Mouse (Mus musculus) mouse trophoblast stem cell (cell line): ENCODE results near the gene Kirrel3.

Source experiments
- in situ Hi-C, 2 experiments: fragments of 300-500 bp; cut with MseI, MboI; formaldehyde crosslinking; loops; 2 replicates in 1 of 2; 3 replicates in 1 of 2; pipeline ENCODE4 v1.15.1; 2025

Gene Kirrel3

DNA sequence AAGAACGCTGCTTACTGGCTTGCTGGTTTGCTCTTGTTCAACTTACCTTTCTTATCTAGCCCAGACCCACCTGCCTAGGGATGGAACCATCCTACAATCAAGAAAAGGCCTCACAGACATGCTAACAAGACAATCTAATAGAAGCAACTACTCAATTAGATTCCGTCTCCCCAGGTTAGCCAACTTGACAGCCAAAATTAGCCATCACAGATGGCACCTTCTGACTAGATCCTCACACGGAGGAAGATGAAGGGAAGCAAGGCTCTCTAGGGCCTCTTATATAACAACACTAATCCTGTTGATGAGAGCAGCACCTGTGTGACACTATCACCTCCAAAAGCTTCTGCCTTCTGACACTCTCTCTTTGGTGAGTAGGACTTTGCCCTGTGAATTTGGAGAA, 321.2 kb downstream of the Kirrel3 start:
- in situ Hi-C loops, result no loop called here

DNA sequence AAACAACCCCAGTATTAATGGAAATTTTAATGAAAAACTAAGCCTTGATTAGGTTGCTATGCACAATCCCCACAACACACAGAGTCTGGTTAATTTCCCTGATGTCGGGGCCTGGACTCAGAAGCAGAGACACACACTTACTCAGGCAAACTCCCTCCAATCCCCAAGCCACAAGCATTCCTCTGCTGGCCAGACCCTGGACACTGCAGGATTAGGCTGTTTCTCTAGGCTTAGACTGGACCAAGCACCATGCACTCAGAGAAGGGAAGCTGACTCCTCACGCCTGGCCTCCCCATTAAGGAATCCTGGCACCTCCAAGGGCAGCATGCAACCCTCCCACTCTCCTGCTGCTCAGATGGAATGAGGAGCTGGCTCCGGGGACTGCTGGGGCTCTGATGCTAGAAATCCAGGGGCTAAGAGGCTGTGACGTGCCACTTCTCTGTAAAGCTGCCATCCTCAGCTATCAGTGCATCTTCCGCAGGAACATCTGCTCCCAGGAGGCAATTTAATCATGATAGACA, 324.4 kb downstream of the Kirrel3 start:
- in situ Hi-C loops, result no loop called here

DNA sequence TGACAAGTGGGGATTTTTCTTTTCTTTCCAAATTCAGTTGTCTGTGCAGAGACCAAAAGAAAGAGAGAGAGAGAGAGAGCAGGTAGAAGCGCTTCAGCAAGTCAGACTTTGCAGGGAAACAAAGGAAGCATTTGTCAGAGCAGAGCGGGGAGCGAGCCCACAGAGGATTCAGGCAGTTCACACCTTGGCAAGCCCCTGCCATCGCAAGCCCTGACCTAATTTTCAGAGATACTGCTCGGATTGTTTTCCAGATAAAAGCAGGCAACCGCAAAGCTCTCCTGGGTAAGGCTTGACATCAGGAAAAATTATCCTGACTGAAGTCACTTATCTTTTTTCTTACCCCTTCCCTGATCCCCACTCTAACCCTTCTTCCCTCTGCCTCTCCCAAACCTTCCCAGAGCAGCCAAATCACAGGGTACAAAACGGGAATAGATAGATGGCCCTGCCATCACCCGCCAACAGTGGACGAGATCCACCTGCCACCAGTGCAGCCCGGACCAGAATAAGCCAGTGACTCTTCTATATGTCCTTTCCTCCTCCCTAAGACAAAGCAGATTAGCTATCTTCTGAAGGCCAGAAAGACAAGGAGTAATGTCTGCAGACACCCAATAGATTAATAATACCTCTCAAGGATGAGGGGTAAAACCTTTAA, 332.8 kb downstream of the Kirrel3 start:
- in situ Hi-C loops, result no loop called here

DNA sequence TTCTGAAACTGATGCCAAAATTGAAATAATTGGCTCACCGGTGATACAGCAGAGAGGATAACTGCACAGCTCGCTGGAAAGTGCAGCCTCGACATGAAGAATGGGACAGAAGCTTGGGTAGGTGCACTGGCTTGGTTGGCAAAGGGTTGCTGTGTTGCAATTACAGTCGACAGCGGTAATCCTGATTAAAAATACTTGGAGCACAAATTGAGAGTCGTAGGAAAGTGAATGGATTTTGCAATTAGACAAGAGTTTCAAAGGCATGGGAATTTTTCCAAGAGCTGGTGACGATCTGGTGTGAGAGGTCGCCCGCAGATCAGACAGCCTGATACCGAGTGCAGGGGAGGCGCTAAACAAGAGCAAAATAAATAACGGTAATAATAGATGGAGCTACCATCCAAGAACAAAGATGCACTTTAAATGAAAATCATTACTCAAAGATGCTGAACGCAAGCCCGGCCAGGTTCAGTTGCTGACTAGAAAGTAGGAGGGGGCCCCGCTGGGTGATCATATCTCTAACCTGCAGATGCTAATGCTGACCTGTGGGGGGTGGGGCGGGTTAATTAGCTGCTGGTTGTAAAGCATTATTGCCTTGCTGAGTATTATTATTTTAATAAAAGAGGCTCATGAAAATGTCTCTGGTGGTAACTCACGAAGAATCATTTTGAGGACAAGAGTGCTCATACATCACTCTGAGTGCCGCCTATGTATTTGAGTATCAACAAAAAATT, 338.8 kb downstream of the Kirrel3 start:
- in situ Hi-C loops, result no loop called here

DNA sequence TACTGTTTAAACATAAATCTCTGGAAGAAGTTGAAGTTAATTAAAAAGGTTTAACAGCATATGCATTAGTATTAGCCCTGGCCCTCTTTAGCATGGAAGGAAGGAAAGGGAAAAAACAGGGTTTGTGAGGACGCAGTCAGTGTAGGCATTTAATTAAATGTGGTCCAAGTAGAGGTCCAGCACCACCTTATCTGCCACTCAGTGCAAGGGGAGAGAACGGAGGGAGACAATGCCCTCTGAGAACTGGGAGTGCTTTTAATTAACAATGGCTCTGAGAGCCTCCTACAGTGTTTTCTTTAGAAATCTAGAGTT, 339.4 kb downstream of the Kirrel3 start:
- in situ Hi-C loops, result no loop called here

DNA sequence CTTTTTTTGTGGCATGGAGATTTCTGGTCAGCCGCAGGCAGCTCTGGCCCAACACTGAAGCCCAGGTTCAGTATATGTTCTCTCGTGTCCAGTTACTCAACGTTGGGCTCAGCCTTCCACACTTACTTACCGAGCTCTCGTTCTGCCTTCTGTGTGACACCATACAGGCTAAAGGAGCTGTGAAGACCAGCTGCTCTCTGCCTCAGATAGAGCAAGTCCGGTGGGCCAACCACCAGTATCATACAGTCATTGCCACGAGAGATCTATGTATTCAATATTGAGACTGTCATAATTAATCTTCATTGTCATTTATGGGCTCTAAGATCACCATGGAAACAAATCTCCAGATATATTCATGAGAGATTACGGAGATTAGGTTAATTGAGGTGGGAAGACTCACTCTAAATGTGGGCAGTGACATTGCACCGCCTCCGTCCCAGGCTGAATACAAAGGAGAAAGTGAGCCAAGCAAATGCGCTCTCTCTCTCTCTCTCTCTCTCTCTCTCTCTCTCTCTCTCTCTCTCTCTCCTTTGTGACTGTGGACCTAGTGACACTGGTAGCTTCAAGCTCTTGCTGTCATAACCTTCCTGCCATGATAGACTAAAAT, 339.8 kb downstream of the Kirrel3 start:
- in situ Hi-C loops, result no loop called here

DNA sequence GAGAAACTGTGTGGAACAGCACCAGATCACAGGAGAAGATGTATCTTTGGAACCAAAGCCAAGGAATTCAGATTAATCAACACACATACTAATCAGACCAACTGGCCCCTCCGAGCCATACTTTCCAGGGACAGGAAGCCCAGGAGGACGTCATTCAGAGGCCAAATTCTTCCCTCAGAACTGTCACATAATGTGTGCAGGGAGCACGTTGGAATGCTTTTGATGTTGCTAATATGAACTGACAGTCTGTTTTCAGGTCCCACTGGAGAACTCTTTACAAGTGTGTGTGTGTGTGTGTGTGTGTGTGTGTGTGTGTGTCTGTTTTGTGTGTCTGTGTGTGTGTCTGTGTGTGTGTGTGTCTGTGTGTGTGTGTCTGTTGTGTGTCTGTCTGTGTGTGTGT, 345.0 kb downstream of the Kirrel3 start:
- in situ Hi-C loops, result no loop called here

DNA sequence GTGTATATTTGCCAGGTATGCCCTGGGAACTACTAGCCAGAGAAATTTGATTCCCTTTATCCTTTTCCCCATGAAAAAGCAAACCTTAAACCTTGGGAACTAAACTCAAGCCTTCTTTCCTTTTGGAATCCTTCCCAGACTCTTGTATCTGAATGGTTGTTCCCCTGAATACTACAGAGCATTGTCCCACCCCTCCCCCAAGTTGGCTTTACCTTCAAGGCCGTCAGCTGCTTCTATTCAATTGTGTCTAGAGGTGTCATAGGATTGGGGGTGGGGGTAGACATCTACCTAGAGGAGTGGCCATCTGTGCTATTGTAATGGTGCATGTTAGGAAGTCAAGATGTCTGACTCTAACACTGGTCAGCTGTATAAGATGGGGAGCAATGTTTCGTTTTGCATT, 351.1 kb downstream of the Kirrel3 start:
- in situ Hi-C loops, result no loop called here

DNA sequence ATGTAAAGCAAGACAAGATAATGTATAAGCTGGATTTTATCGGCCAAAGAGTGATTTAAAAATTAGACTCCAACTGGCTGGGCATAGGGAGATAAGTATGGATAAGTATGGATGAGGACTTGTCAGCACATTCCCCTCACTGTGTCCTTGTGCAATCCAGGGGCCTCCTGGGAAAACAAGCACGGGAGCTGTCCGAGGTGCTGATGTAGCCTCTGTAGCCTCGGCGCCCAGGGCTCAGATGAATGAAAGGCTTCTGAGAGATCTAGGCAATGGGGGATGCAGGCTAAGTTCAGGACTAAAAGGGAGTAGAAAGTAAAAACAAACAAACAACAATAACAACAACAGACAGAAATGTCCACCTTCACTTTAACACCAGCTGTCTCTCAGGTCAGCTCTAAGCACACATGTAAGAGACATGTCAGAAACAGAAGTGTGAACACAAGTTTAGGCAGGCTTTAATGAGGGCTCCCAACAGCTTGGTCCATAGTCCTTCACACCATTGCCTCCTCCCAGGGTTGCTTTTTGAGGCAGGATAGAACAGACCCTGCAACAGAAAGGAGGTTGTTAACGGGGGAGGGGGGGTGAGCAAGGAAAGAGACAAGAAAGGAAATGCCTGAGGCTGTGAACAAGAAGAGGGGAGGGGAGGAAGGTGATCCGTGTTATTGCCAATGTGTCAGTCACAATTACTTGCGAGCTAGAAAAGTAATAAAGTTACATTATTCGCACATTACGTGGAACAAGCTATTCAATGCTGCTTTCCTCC, 352.2 kb downstream of the Kirrel3 start:
- in situ Hi-C loops, result no loop called here

DNA sequence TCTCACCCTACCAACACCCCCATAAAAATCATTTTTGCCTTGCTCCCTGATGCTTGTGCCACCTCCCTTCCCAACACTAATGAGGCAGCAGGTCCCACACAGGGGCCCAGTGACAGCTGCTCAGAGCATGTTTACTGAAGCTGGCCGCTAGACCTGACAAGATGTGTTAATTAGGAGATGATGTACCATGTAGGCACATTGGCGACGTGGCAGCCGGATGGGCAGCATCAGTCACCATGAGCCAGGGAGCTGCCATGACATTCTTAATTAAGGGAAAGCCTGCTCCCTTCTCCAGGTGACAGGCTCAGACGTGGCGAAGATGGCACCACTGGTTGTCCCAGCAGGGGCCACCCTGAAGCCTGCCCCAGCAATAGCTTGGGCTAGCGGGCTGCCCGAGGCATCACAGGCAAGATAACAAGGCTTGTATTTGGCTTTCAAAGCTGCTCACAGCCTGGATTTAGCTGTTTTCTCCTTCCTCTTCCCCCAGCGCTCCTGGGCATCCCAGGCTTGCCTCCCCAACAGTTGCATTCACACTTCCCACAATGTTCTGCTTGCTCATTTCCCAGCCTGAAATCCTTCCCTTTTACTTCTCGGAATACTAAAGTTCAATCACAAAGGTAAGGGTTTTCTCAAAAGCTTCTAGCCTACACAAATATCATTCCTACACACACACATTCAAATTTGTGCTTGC, 357.7 kb downstream of the Kirrel3 start:
- in situ Hi-C loops, result no loop called here

DNA sequence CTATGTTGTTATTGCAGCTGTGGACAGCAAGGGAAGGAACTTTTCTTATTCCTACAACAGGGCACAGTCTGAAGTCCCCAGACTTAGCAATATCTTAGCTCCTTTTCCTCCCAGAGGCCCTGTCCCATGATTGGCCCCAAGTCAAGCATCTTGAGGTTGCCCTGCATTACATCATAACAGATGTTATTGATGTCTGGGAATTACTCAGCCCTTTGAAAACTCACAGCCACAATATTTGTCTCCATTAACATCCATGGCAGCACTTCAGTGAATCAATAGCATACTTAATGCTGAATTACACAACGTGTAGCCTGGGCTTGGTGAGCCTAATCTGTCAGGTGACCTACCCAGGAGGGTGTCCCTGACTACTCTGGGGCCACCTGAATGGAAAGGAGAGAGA, 360.7 kb downstream of the Kirrel3 start:
- in situ Hi-C loops, result no loop called here

DNA sequence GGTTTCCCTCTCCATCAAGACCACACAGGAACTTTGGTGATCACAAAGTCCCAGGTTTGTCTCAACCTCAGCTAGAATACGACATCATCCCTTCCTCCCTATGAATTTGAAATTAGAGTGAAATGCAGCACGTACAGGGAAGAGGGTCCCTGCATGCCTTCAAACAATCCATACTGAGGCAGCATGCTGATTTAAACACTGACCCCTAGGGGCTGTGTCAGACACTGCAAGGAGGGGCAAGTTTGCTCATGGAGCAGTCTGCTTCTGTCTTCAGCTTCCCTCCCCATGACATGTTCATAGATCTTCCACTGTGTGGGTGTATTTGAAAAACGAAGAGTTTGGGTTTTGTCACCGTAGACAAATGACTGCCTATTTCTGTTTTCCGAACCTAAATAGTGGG, 362.0 kb downstream of the Kirrel3 start:
- in situ Hi-C loops, result no loop called here

DNA sequence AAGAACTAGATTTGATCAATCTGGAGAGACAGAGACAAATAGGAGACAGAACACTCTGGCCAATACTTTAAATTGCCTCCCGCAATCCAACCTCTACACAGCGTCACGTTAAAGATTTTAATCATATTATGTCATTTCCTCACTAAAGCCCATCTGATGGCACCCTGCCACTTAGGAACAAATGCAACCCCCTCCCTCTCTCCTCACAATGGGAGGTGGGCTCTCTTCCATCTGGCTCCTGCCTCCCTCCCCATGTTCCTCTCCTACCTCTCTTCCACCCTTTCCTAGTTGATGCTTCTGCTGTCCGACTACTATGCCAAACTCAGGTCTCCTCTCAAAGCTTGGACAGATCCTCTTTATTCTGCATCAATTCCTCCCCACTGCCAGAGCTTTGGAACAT, 365.4 kb downstream of the Kirrel3 start:
- in situ Hi-C loops, result loop anchor here (25.0 kb wide), 1 partner anchor 311 kb away; no protein-coding TSS in a partner anchor

DNA sequence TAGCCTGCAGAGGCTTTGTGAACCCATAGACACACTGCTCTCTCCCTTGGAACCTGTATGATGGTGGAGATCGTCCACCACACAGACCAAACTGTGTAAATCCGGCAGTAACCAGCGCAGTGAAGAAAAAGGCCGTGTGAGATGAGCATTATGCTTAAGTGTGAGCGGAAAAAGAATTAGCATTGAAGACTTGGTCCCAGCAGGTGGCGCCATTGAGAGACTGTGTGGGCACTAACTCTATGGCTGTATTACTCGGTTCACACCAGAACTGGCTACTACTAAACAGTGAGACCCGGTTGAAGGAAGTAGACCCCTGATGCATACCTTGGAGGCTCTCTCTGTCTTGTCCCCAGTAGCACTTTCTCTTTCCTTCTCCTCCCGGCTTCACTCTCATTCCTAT, 371.9 kb downstream of the Kirrel3 start:
- in situ Hi-C loops, result loop anchor here (25.0 kb wide), 1 partner anchor 305 kb away; no protein-coding TSS in a partner anchor

DNA sequence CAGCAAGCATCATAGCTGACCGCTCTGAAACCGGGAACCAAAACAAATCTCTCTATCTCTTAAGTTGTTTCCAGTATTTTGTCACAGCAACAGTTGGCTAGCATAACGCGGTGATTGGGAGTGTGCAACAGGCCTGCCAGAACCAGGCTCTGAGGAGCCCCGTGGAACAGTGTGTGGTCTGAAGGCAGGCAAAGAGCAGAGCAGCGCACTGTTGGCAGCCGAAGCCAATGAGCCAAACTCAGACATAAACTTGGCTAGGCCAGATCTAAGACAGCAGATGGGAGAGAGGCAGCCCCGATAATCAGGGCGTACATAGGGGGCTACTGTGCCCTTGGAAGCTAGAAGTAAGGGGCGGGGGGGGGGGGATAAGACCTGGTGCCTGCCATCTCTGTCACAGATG, 372.4 kb downstream of the Kirrel3 start:
- in situ Hi-C loops, result loop anchor here (25.0 kb wide), 1 partner anchor 304 kb away; no protein-coding TSS in a partner anchor

DNA sequence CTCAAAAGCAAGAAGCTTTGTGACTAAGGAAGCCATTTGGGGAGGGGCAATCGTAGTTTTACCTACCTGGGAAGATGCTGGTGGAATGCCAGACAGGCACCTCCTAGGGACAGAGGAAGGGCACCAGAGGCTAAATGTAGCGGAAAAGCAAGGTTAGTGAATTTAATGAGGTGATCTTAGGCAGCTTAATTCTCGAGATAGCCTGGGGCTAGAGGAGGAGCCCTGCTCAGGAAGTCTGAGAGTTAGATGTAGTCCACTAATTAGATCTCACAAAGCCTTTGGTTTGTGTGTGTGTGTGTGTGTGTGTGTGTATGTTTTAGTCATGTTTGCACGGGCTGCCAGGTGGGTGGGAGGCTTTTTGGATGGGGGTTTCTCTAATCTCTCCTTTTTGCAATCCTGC, 375.2 kb downstream of the Kirrel3 start:
- in situ Hi-C loops, result loop anchor here (25.0 kb wide), 1 partner anchor 301 kb away; no protein-coding TSS in a partner anchor

DNA sequence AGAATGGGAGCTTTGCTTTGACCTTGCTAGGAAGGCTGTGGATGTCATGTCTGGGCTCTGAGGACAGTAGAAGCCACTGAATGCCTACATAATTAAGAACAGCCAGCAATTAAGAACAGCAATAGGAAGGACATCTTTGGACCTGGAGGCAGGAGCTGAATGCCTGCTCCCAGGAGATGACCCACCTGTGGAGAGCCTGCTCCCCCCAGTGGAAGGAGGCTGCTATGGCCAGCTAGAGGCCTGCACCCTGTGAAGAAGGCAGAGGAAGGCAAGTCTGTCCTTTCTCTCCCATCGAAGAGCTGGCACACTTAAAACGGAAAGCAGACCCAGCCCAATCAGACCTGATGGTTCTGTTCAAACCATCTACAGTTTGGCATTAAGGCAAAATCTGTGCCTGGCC, 376.1 kb downstream of the Kirrel3 start:
- in situ Hi-C loops, result loop anchor here (25.0 kb wide), 1 partner anchor 301 kb away; no protein-coding TSS in a partner anchor

DNA sequence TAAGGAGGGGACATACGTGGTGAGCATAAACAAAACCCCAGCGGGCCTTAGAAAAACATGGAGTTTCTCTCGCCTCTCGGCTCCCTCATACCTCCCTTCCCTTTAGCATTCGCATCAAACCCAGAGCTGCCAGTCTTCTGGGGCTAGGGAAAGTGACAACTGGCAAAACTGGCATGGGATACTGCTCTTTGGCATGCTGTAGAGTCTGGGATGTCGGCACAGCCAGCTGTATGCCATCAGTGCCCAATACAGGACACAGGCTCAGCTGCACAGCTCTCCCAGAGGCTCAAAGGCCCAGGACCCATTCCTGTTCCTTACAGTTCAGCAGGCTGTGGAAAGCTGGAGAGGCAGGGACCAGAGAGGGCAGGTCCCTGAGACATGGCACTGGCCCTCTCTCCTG, 379.9 kb downstream of the Kirrel3 start:
- in situ Hi-C loops, result loop anchor here (25.0 kb wide), 1 partner anchor 297 kb away; no protein-coding TSS in a partner anchor

DNA sequence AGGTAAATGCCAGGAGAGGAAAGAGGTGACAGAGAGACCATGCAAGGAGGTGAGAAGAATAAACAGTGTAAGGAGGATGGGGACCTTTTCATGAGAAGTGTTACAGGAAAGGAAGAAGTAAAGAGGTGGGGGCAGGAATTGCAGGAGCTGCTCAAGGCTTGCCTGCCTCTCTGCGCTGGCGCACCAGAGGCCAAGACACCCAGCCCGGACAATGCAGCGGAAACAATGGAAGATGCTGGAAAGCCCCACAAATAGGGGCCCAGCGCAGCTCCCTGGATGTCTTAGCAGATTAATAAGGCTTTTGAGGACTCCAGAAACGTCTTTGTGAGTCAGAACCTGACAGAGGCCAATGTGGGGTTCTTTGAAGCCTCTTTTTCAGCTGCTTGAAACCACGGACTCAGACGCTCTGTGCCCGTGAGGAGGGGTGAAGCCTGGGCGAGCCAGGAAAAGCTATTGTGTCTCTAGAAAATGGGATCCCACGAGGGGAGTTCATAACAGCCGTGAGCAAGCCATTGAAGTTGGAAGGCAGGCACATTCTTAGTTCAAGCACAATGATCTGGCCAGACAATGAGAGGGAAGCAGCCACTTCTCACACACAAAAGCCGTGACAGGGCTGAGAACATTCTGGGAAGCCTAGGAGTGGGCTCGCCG, 385.7 kb downstream of the Kirrel3 start:
- in situ Hi-C loops, result loop anchor here (25.0 kb wide), 1 partner anchor 291 kb away; no protein-coding TSS in a partner anchor

DNA sequence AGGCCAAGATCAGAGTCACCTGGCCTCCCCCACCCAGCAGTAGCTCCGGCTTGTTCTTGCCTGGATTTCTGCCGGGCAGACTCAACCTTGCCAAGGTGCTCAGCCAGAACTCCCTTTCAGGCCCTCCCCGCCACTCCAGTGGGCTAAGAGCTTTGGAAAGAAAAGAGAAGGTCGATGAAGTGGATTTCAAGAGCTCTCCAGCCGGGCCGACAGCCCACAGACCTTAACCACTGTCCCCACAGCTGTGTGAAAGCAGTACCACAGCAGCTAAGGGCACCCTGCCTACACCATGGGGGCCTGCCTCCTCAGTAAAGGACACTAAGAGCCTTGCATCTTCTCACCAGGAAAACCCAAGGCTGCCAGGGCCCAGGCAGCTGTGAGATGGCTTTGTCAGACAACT, 389.5 kb downstream of the Kirrel3 start:
- in situ Hi-C loops, result no loop called here

DNA sequence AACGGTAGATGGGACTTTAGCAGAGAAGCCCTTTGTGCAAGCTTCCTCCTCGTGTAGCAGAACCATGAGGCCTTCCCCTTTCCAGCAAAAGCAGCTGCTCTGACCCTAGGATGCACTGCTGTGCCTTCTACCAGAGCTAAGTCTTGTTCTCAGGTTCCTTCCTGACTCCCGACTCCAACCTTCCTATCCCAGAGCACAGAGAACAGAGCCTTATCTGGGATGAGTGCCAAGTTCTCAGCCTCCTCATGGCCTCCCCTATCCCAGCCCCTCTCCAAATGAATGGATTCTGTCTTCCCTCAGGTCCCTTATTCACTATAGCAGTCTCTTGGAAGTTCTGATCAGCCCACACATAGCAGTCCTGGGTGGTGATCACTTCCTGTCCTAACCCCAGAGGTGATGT, 391.5 kb downstream of the Kirrel3 start:
- in situ Hi-C loops, result no loop called here
